Mouse (Mus musculus) megakaryocyte, embryonic 14.5 days (primary cell): ENCODE measurements at regions not wholly inside any gene's neighbourhood (a gene's known extent, or its start where the extent isn't known, plus 50 kb on each side); places are given as distances from the start of the nearest gene placed in this dataset.

Experiments used
- H3K27me3 ChIP-seq: replicated peaks from 2 replicates; pipeline ENCODE3; 2012; ENCODE audit warnings: inconsistent platforms
- H3K36me3 ChIP-seq: replicated peaks from 2 replicates; pipeline ENCODE3; 2012; ENCODE audit warnings: low read length, inconsistent platforms, mixed read lengths
- H3K4me1 ChIP-seq: 2 replicates; pipeline ENCODE4 v1.6.1; 2012; ENCODE audit warnings: inconsistent platforms
- H3K4me3 ChIP-seq: replicated peaks from 2 replicates; pipeline ENCODE3; 2012; ENCODE audit warnings: moderate library complexity, mild to moderate bottlenecking, inconsistent platforms
- H3K9me3 ChIP-seq: 2 replicates; pipeline ENCODE4 v1.6.1; 2012; ENCODE audit warnings: inconsistent platforms
- FLI1 ChIP-seq: IDR thresholded peaks from 2 replicates; pipeline ENCODE4 v1.6.1; 2012; ENCODE audit warnings: low read length, inconsistent platforms, mixed read lengths
- GATA1 ChIP-seq: IDR thresholded peaks from 3 replicates; pipeline ENCODE4 v1.6.1; 2012; ENCODE audit warnings: mixed read lengths, low read length, inconsistent platforms, borderline replicate concordance

DNA sequence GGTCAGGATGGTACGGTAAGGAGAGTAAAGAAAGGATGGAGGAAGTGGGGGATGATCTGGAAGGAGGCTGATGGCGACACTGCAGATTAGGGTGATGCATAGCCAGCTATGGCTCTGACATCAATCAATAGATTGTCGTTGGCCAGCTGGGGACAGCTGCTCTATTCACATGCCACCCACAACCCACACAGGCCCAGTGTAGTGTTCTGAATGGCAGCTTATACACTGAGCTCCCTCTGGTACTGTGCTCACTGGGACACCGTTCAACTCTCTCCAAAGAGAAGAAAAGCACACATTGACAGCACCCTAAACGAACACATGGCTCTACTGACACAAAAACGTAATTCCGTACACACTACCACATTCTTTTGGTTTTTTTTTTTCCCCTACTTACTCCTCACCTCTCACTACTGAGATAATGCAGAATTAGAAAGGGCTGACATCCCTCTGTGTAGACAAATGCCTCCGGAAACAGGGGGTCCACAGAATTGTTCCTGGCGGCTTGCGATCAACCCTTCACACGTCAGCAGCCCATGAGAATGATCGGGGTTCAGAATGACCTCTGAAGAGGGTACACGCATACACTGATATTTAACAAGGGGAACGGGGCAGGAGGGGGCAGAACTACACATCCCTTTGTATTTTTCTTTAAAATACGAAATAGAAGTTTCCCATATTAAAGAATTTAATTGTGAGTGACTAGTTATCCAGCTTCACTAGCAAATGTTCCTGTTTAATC lies 178.5 kb upstream of the Ipo5 start:
- TF ChIP-seq GATA1 (no peak), FLI1 (no peak)
- H3K9me3 ChIP-seq: 0 out of 2 replicates have a peak, but pooled peaks cover 3% of the 10 kb centered on the region
- H3K27me3 ChIP-seq: peaks cover 15% of the 10 kb centered on the region
- H3K4me1 ChIP-seq: peaks cover 23% of the 10 kb centered on the region
- no peak overlapping the region for H3K4me3 ChIP-seq
- no peaks in the 10 kb centered on the region for H3K36me3 ChIP-seq

DNA sequence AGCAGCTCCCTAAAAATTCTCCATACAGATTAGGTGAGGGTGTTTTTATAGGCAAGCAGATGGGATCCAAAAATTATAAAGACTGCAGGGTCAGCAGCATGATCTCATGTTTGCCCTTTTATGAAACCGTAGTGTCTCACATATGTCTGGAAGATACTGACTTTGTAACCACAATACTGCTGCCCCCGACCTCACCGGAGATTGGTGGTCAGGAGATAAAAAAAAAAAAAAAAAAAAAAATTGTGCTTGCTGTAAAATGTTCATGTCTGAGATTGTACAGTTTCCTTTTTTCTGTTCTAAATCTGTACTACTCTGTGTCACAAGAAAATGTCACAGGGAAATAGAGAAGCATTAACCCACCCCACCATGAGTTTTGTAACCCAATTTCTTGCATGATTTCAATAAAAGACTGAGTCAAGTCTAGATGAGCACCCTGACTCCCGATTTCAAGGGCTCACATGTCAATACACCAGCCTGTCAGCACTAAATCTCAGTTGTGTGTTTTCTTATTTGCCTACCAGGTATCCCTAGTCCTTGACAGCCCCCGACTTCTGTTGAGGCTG lies 169.5 kb upstream of the Ipo5 start:
- Histone ChIP-seq H3K27me3 (peaks cover 13% of the 10 kb centered on the region), H3K4me1 (0 out of 2 replicates have a peak, but pooled peaks cover 3% of the 10 kb centered on the region), H3K9me3 (peaks cover 16% of the 10 kb centered on the region), H3K36me3 (no peaks in the 10 kb centered on the region), H3K4me3 (no peak overlapping the region)
- no peak for TF ChIP-seq GATA1
- TF ChIP-seq FLI1: no peak

DNA sequence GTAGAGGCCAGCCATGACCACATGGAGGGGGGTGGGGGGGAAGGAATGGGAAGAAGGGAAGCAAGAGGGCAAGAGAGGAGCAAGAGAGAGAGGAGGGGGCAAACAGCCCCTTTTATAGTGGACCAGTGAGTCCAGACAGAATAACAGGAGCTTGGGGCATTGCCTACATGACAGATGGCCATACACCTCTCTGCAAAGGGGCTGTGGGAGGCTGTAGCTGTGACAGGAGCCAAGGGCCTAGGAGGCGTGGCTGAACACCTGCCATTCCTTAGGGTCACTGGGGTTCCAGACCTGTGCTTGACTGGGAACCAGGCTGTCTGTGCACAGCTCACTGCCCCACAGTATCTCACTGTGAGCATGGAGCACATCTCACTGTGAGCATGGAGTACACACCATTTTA lies 157.0 kb upstream of the Ipo5 start:
- Histone ChIP-seq H3K9me3 (0 out of 2 replicates have a peak, but pooled peaks cover 2% of the 10 kb centered on the region), H3K4me1 (no peaks in the 10 kb centered on the region), H3K36me3 (no peaks in the 10 kb centered on the region), H3K27me3 (peaks cover 14% of the 10 kb centered on the region), H3K4me3 (no peak overlapping the region)
- no peak for TF ChIP-seq FLI1

- Histone ChIP-seq H3K4me3 (no peak overlapping the region), H3K4me1 (no peaks in the 10 kb centered on the region), H3K9me3 (0 out of 2 replicates have a peak, but pooled peaks cover 6% of the 10 kb centered on the region), H3K27me3 (peaks cover 14% of the 10 kb centered on the region), H3K36me3 (no peaks in the 10 kb centered on the region)
- no peak for TF ChIP-seq FLI1
- TF ChIP-seq GATA1: no peak
Observed at GRCm38 (mm10) chr14:120755389-120755788, 155.6 kb upstream of the Ipo5 start.

DNA sequence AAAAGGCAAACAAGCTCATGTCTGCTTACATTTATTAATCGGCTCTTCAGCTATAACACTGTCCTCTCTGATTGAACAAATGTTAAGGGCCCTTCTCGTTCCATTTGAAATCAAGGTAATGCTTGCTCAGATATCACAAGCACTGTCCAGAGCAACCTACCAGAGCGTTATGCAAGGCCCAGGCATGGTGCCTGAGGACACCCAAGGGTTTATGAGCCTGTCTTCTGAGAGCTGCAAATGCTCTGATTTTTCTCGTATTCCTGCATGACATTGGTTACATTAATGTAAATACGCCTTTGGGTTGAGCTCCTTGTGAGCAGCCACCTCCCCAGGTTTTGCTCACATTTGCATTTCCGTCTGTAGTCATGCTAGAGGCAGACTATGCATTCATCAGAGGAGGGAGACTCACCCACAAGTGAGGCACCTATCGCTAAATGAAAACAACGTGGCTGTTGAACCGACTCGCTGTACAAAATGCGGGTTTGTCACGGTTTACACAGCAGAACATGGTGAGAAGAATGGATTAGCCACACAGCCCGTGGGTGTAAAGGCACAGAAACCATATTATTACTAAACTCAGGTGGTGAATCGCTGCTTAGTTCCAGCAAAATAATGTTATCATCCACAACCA lies 152.7 kb upstream of the Ipo5 start:
- H3K27me3 ChIP-seq: peaks cover 12% of the 10 kb centered on the region
- H3K9me3 ChIP-seq: 0 out of 2 replicates have a peak, but pooled peaks cover 6% of the 10 kb centered on the region
- 0 out of 2 replicates have a peak, but pooled peaks cover 10% of the 10 kb centered on the region for H3K4me1 ChIP-seq
- no peaks in the 10 kb centered on the region for H3K36me3 ChIP-seq
- no peak for TF ChIP-seq FLI1
- TF ChIP-seq GATA1: no peak
- H3K4me3 ChIP-seq: no peak overlapping the region

DNA sequence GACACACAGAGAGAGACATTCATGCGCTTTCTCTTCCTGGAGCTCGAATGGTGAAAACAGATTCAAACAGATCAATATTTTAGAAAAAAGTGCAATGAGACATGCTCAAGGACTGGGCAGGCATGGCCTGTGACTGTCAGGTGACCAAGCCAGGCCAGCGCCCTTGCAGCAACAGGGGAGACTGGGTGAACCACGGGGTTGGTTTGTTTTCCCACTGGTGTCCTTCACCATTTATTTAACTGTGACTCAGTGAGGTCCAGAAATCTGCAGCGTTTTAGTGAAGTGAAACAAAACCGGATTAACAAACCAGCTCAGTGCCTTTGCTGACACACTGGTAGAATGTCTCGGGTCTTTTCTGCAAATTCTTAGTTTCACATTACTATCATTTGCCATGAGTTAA lies 148.9 kb upstream of the Ipo5 start:
- no peaks in the 10 kb centered on the region for H3K36me3 ChIP-seq

DNA sequence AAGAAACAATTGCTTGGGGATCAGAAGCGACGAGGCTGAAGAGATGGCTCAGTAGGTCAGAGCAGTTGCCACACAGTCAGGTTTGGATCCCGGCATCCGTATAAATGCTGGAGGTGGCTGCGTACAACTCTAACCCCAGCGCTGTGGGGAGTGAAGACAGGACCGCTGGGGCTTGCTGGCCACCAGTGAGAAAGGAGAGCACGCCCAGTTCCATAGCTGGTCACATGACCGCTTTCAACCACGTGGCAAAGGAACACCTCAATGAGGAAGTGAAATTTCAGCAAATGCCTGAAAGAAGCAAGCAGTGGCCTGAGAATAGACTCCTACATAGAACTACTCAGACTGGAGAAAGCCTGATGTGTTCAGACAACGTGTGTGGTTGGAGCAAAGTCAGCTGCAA lies 148.3 kb upstream of the Ipo5 start:
- H3K36me3 ChIP-seq: no peaks in the 10 kb centered on the region
- H3K4me3 ChIP-seq: no peak overlapping the region
- 0 out of 2 replicates have a peak, but pooled peaks cover 17% of the 10 kb centered on the region for H3K4me1 ChIP-seq
- TF ChIP-seq FLI1 (no peak), GATA1 (no peak)
- H3K9me3 ChIP-seq: peaks cover 17% of the 10 kb centered on the region
- peaks cover 2% of the 10 kb centered on the region for H3K27me3 ChIP-seq

More for the DNA sequence above, 148.9 kb upstream of the Ipo5 start:
- Histone ChIP-seq H3K4me1 (0 out of 2 replicates have a peak, but pooled peaks cover 17% of the 10 kb centered on the region), H3K27me3 (peaks cover 2% of the 10 kb centered on the region), H3K4me3 (no peak overlapping the region), H3K9me3 (peaks cover 12% of the 10 kb centered on the region)
- no peak for TF ChIP-seq GATA1
- TF ChIP-seq FLI1: no peak

DNA sequence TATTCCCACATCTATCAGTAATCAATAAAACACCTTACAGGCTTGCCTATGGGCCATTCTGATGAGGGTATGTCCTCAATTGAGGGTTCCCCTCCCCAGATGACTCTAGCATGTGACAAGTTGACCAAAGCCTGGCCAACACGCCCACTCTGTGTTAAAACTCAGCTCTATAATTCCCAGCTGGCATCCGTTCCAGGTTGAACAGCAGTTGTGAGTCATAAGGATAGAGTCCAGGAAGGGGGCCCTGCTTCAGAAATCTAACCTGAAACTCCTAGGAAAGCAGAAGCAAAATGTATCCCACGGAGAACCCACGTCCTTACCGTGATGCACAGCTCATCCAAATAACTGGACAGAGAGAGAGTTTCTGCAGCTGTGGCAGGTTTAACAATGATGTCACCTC lies 147.2 kb upstream of the Ipo5 start:
- Histone ChIP-seq H3K4me1 (0 out of 2 replicates have a peak, but pooled peaks cover 17% of the 10 kb centered on the region), H3K36me3 (no peaks in the 10 kb centered on the region), H3K9me3 (peaks cover 16% of the 10 kb centered on the region), H3K27me3 (no peaks in the 10 kb centered on the region), H3K4me3 (no peak overlapping the region)
- TF ChIP-seq GATA1 (no peak), FLI1 (no peak)

GRCm38 (mm10) chr14:120764386-120764785 lies 146.6 kb upstream of the Ipo5 start:
- no peaks in the 10 kb centered on the region for H3K36me3 ChIP-seq
- no peak overlapping the region for H3K4me3 ChIP-seq
- no peak for TF ChIP-seq FLI1
- no peaks in the 10 kb centered on the region for H3K27me3 ChIP-seq
- peaks cover 21% of the 10 kb centered on the region for H3K9me3 ChIP-seq
- H3K4me1 ChIP-seq: 0 out of 2 replicates have a peak, but pooled peaks cover 17% of the 10 kb centered on the region

GRCm38 (mm10) chr14:120766451-120766850 lies 144.6 kb upstream of the Ipo5 start:
- TF ChIP-seq FLI1: no peak
- TF ChIP-seq GATA1: no peak
- Histone ChIP-seq H3K36me3 (no peaks in the 10 kb centered on the region), H3K4me1 (0 out of 2 replicates have a peak, but pooled peaks cover 17% of the 10 kb centered on the region), H3K9me3 (peaks cover 17% of the 10 kb centered on the region), H3K27me3 (no peaks in the 10 kb centered on the region), H3K4me3 (no peak overlapping the region)
